ENCODE assay signal across 22 mouse cellular contexts in the genomic region with DNA sequence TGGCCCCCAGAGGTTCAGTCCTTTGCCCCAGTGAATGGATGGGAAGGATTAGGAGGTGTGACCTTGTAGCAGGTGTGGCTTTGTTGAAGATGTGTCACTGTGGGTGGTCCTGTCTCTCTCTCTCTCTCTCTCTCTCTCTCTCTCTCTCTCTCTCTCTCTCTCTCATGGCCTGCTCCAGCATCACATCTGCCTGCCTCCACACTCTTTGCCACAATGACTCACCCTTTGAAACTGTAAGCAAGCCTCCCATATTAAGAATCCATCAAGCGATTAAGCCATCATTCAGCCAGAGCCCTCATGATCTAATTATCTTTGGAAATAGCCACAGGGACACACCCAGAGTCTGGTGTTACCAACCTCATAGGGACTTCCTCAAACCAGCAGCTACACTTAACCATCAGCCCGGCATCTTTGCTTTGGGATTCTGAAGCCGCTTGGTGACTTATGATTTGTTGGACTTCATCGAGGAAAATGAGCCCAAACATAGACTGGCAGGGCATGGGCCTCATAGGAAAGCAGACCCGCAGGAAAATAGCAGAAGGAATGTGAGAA. TPM values are rescaled to one million over a fixed set of nuclear protein-coding genes. Genes with fewer than 3 reads are reported as not detected.
A peak's percentile ranks its signal among the peaks of the same experiment; 100 is the strongest.
DNase-seq lines count a peak whose midpoint lies in the region; ATAC-seq and TF ChIP-seq lines count a peak whose summit lies in the region.
"Had no signal": no experiment of that assay in that cellular context is flagged by ENCODE, and none has a peak within 500 bp of the region (broad histone marks: within the 10 kb centered on the region; RNA-seq: fewer than 3 reads in every experiment).

No protein-coding gene starts in this region.

- H3K9me3 ChIP-seq in hindbrain, embryonic 13.5 days = no peaks in the 10 kb centered on the region
- H3K9me3 ChIP-seq: heart, embryonic 13.5 days; kidney, embryonic 15.5 days; limb, embryonic 12.5 days; liver, embryonic 15.5 days; megakaryocyte, embryonic 14.5 days; neural tube, embryonic 15.5 days had no signal

- peak; percentile 88 for ATAC-seq in granulocyte monocyte progenitor cell, adult 5-6 weeks (replicated peaks; ENCODE audit: poor library complexity, severe bottlenecking)
- ATAC-seq in hindbrain, embryonic 13.5 days (ENCODE audit: low FRiP score) = no peak

- H3K4me3 ChIP-seq in kidney, adult 2 months (ENCODE audit: insufficient read depth, low read depth, low read length) = no peak overlapping the region
- H3K4me3 ChIP-seq in hindbrain, embryonic 13.5 days = no peak overlapping the region
- H3K4me3 ChIP-seq: erythroblast, embryonic 14.5 days; heart, embryonic 13.5 days; kidney, embryonic 15.5 days; layer of hippocampus, adult 2 months; left cerebral cortex, adult 2 months; limb, embryonic 12.5 days; liver, embryonic 15.5 days; megakaryocyte, embryonic 14.5 days; neural tube, embryonic 15.5 days had no signal

- no peaks in the 10 kb centered on the region for H3K36me3 ChIP-seq in kidney, adult 2 months (ENCODE audit: control insufficient read depth, insufficient read depth, low read length)
- H3K36me3 ChIP-seq in hindbrain, embryonic 13.5 days = no peaks in the 10 kb centered on the region
- H3K36me3 ChIP-seq: heart, embryonic 13.5 days; kidney, embryonic 15.5 days; limb, embryonic 12.5 days; liver, embryonic 15.5 days; neural tube, embryonic 15.5 days had no signal

- TF ChIP-seq POLR2A in kidney, adult 2 months (IDR thresholded peaks at IDR 0.05; ENCODE audit: low read depth, low read length) = no peak

- H3K4me1 ChIP-seq in kidney, adult 2 months (ENCODE audit: control insufficient read depth, insufficient read depth, low read length) = no peaks in the 10 kb centered on the region
- peaks cover 15% of the 10 kb centered on the region for H3K4me1 ChIP-seq in hindbrain, embryonic 13.5 days (replicated peaks)

- H3K4me2 ChIP-seq in hindbrain, embryonic 13.5 days = no peak overlapping the region
- H3K4me2 ChIP-seq: heart, embryonic 13.5 days; kidney, embryonic 15.5 days; limb, embryonic 12.5 days; liver, embryonic 15.5 days; neural tube, embryonic 15.5 days had no signal

- DNase-seq in 3134 (ENCODE audit: extremely low read depth, insufficient read length, low spot score) = peak; percentile 65
- peak; percentile 69 for DNase-seq in 3T3-L1 (ENCODE audit: low read depth, low spot score)
- peak; percentile 79 for DNase-seq in NIH3T3 (ENCODE audit: low read depth)
- DNase-seq in gastrocnemius, adult 8-10 months (ENCODE audit: low spot score in 2 of 2) = no peak
- DNase-seq in kidney, adult 2 months = no peak
- DNase-seq in heart, adult 18-20 months = no peak
- DNase-seq: cerebellum, adult 9-11 months; gastrocnemius, postnatal 25 days; heart, postnatal 4 days; thymus, postnatal 25 days had no signal

- 90% methylated on average over 5 of the region's 5 CpGs for WGBS in kidney, adult 2 months
- 92% methylated on average over 5 of the region's 5 CpGs for WGBS in hindbrain, embryonic 13.5 days

- H3K9ac ChIP-seq in hindbrain, embryonic 13.5 days = no peak overlapping the region
- H3K9ac ChIP-seq: heart, embryonic 13.5 days; kidney, embryonic 15.5 days; limb, embryonic 12.5 days; liver, embryonic 15.5 days; neural tube, embryonic 15.5 days had no signal

- no peak overlapping the region for H3K27ac ChIP-seq in kidney, adult 2 months (ENCODE audit: insufficient read depth, low read depth, low read length)
- no peak overlapping the region for H3K27ac ChIP-seq in hindbrain, embryonic 13.5 days
- H3K27ac ChIP-seq: heart, embryonic 13.5 days; kidney, embryonic 15.5 days; layer of hippocampus, adult 2 months; left cerebral cortex, adult 2 months; limb, embryonic 12.5 days; liver, embryonic 15.5 days; neural tube, embryonic 15.5 days had no signal

- TF ChIP-seq CTCF in kidney, adult 2 months (conservative IDR thresholded peaks at IDR 0.05; ENCODE audit: insufficient read depth, insufficient read length, low read depth, low read length) = no peak

- no peaks in the 10 kb centered on the region for H3K27me3 ChIP-seq in kidney, adult 2 months (replicated peaks; ENCODE audit: control insufficient read depth, insufficient read depth, low read length)
- 0 out of 2 replicates have a peak, but pooled peaks cover 7% of the 10 kb centered on the region for H3K27me3 ChIP-seq in hindbrain, embryonic 13.5 days
- H3K27me3 ChIP-seq: kidney, embryonic 15.5 days; limb, embryonic 12.5 days; liver, embryonic 15.5 days; neural tube, embryonic 15.5 days had no signal

RNA-seq across cellular contexts. Expression of gene Hnrnph1, which starts 7.4 kb away (rescaled TPM):
- total RNA-seq in granulocyte monocyte progenitor cell, adult 5-6 weeks (2014; fragmentation: Nextera tagmentation) = 644 and 818 TPM in 2 replicates
- 838 and 1,051 TPM in 2 replicates for total RNA-seq in granulocyte monocyte progenitor cell, adult 5-6 weeks (2017)
- 10 to 100 TPM; 63.8 to 91.3 (median 74.6) TPM for total RNA-seq in gastrocnemius, adult 8-10 months (2022)
- 40.2 and 65.0 TPM in 2 replicates for polyA plus RNA-seq in kidney, adult 2 months (2012; rRNA removed)
- 534 and 549 TPM in 2 replicates for polyA plus RNA-seq in hindbrain, embryonic 13.5 days (2015; fragmentation: Nextera tagmentation; extraction: Ambion mirVana)
- total RNA-seq in heart, adult 18-20 months (2021) = 10 to 100 TPM; 97.0 to 99.6 TPM

RNA-seq across cellular contexts. Expression of gene Cby3, which starts 15.2 kb away (rescaled TPM):
- total RNA-seq in granulocyte monocyte progenitor cell, adult 5-6 weeks (2014; fragmentation: Nextera tagmentation) = not detected in 2 replicates
- total RNA-seq in granulocyte monocyte progenitor cell, adult 5-6 weeks (2017) = not detected in 2 replicates
- not detected for total RNA-seq in gastrocnemius, adult 8-10 months (2022)
- polyA plus RNA-seq in kidney, adult 2 months (2012; rRNA removed) = 1.3 TPM in 2 replicates
- polyA plus RNA-seq in hindbrain, embryonic 13.5 days (2015; fragmentation: Nextera tagmentation; extraction: Ambion mirVana) = 0.75 and 1.4 TPM in 2 replicates
- not detected for total RNA-seq in heart, adult 18-20 months (2021)
- total RNA-seq: gastrocnemius, postnatal 25 days; heart, postnatal 4 days; left cerebral cortex, adult 2 months had no signal
- polyA plus RNA-seq: erythroblast, embryonic 14.5 days; heart, embryonic 13.5 days; limb, embryonic 12.5 days; liver, embryonic 15.5 days; spleen, adult 2 months had no signal

RNA-seq across cellular contexts. Expression of gene Canx, which starts 44.0 kb away (rescaled TPM):
- 406 and 409 TPM in 2 replicates for total RNA-seq in granulocyte monocyte progenitor cell, adult 5-6 weeks (2014; fragmentation: Nextera tagmentation)
- total RNA-seq in granulocyte monocyte progenitor cell, adult 5-6 weeks (2017) = 955 and 1,233 TPM in 2 replicates
- 100 to 1,000 TPM; 104 to 122 (median 111) TPM for total RNA-seq in gastrocnemius, adult 8-10 months (2022)
- polyA plus RNA-seq in kidney, adult 2 months (2012; rRNA removed) = 84.1 and 118 TPM in 2 replicates
- polyA plus RNA-seq in hindbrain, embryonic 13.5 days (2015; fragmentation: Nextera tagmentation; extraction: Ambion mirVana) = 265 and 269 TPM in 2 replicates
- total RNA-seq in heart, adult 18-20 months (2021) = 100 to 1,000 TPM; 311 to 325 TPM

Comparison
In these comparisons a context has a peak if more than half of its experiments do, and no peak if none do; other contexts are left out.
1. DNase-seq: peak in 3134 (single experiment), 3T3-L1 (single experiment) and NIH3T3 (single experiment); none in gastrocnemius, adult 8-10 months (0 of 2), kidney, adult 2 months (single experiment) and heart, adult 18-20 months (0 of 2).
2. RNA of gene Hnrnph1, which starts 7.4 kb away (total RNA-seq): 644 to 1,051 TPM in granulocyte monocyte progenitor cell, adult 5-6 weeks; 97.0 to 99.6 TPM in heart, adult 18-20 months and 63.8 to 91.3 TPM in gastrocnemius, adult 8-10 months; every median in the first group is over 4 times any median in the second.